In the genomic region with DNA sequence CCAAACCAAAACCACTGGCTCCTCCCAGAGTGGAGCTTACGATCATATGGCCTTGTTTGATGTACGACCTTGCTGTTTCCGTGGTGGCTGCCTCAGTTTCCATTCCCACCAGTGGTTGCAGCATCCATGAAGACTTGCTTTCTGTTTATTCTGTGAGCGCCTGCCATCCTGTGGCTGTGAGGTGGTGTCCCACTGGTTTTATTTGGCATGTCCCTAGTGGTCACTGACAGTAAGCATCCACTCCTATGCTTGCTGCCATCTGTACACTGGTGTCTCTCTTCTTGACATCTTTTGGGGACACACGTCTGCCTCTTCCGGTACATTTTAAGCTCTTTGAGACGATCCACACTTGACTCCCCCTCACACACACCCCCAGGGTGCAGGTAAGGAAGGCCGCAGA, we compare ENCODE assay signal across 27 mouse cellular contexts. TPM values are rescaled to one million over a fixed set of nuclear protein-coding genes. Genes with fewer than 3 reads are reported as not detected.
"Had no signal": no experiment of that assay in that cellular context is flagged by ENCODE, and none has a peak within 500 bp of the region (broad histone marks: within the 10 kb centered on the region; RNA-seq: fewer than 3 reads in every experiment).

No protein-coding gene starts in this region.

- DNase-seq: kidney, adult 2 months; kidney, postnatal 14 days; kidney, postnatal 4 days; layer of hippocampus, adult 9-11 months; liver; liver, embryonic 13.5 days; lung, postnatal 10 days; lung, postnatal 36 days; retina, postnatal 1 day; right cerebral cortex, postnatal 25 days; spleen, adult 18-20 months; thymus, adult 18-20 months; thymus, postnatal 36 days had no signal

- H3K4me1 ChIP-seq: limb, embryonic 10.5 days; limb, embryonic 13.5 days; liver, embryonic 13.5 days; lung, embryonic 15.5 days; midbrain, embryonic 12.5 days; midbrain, embryonic 15.5 days; neural tube, embryonic 13.5 days; stomach, embryonic 15.5 days had no signal

- H3K4me3 ChIP-seq: limb, embryonic 10.5 days; limb, embryonic 13.5 days; liver, embryonic 13.5 days; lung, embryonic 15.5 days; midbrain, embryonic 12.5 days; midbrain, embryonic 15.5 days; myocyte; neural tube, embryonic 13.5 days; stomach, embryonic 15.5 days had no signal

- H3K9ac ChIP-seq: limb, embryonic 13.5 days; liver, embryonic 13.5 days; lung, embryonic 15.5 days; midbrain, embryonic 12.5 days; midbrain, embryonic 15.5 days; neural tube, embryonic 13.5 days; stomach, embryonic 15.5 days had no signal

- H3K27ac ChIP-seq: limb, embryonic 10.5 days; limb, embryonic 13.5 days; liver, embryonic 13.5 days; lung, embryonic 15.5 days; midbrain, embryonic 12.5 days; midbrain, embryonic 15.5 days; neural tube, embryonic 13.5 days; stomach, embryonic 15.5 days had no signal

- H3K36me3 ChIP-seq: limb, embryonic 10.5 days; limb, embryonic 13.5 days; liver, embryonic 13.5 days; lung, embryonic 15.5 days; midbrain, embryonic 12.5 days; midbrain, embryonic 15.5 days; neural tube, embryonic 13.5 days; stomach, embryonic 15.5 days had no signal

- ATAC-seq: intestine, postnatal 0 days had no signal

- H3K9me3 ChIP-seq: limb, embryonic 10.5 days; limb, embryonic 13.5 days; liver, embryonic 13.5 days; lung, embryonic 15.5 days; midbrain, embryonic 12.5 days; midbrain, embryonic 15.5 days; neural tube, embryonic 13.5 days; stomach, embryonic 15.5 days had no signal

- H3K4me2 ChIP-seq: limb, embryonic 13.5 days; liver, embryonic 13.5 days; lung, embryonic 15.5 days; midbrain, embryonic 12.5 days; midbrain, embryonic 15.5 days; neural tube, embryonic 13.5 days; stomach, embryonic 15.5 days had no signal

RNA-seq across cellular contexts. Expression of a gene that starts 7.2 kb away (rescaled TPM):
- total RNA-seq: megakaryocyte progenitor cell, adult 5-6 weeks; megakaryocyte-erythroid progenitor cell, adult 5-6 weeks; monocyte, adult 5-6 weeks; neutrophil, adult 5-6 weeks had no signal
- polyA plus RNA-seq: liver, embryonic 13.5 days; liver, embryonic 16.5 days had no signal
